In genomic region chr17:47436907-47437547, GRCm38 (mm10) we compare ENCODE assay signal across 8 mouse cellular contexts. TPM values are rescaled to one million over a fixed set of nuclear protein-coding genes. Genes with fewer than 3 reads are reported as not detected.
A peak's percentile ranks its signal among the peaks of the same experiment; 100 is the strongest.
DNase-seq lines count a peak whose midpoint lies in the region; ATAC-seq and TF ChIP-seq lines count a peak whose summit lies in the region.

Gene 1700001C19Rik, minus strand, starts transcription at chr17:47437376.

- WGBS in cerebellum, adult 2 months = 11% methylated on average over 24 of the region's 25 CpGs
- 5% methylated on average over 25 of the region's 25 CpGs for WGBS in forebrain, embryonic 15.5 days
- 5% methylated on average over 23 of the region's 25 CpGs for WGBS in liver, postnatal 0 days (ENCODE audit: insufficient replicate concordance)
- WGBS in stomach, embryonic 14.5 days = 3% methylated on average over 22 of the region's 25 CpGs

- peak within 1 kb of the TSS; percentile 60 for H3K4me2 ChIP-seq in forebrain, embryonic 15.5 days (replicated peaks)
- peak within 1 kb of the TSS; percentile 88 for H3K4me2 ChIP-seq in liver, postnatal 0 days (ENCODE audit: low read depth, low read length)
- peak within 1 kb of the TSS; percentile 57 for H3K4me2 ChIP-seq in stomach, embryonic 14.5 days (replicated peaks; ENCODE audit: low read depth, low read length)

- H3K9me3 ChIP-seq in forebrain, embryonic 15.5 days = no peaks in the 10 kb centered on the region
- H3K9me3 ChIP-seq in liver, postnatal 0 days (ENCODE audit: low read length) = no peaks in the 10 kb centered on the region
- H3K9me3 ChIP-seq in stomach, embryonic 14.5 days (ENCODE audit: control insufficient read depth, low read depth, low read length) = no peaks in the 10 kb centered on the region

- H3K4me1 ChIP-seq in cerebellum, adult 2 months (ENCODE audit: control insufficient read depth, insufficient read depth, low read length) = peaks cover 3% of the 10 kb centered on the region
- H3K4me1 ChIP-seq in forebrain, embryonic 15.5 days = peaks cover 15% of the 10 kb centered on the region
- H3K4me1 ChIP-seq in liver, postnatal 0 days (ENCODE audit: insufficient read depth) = peaks cover 52% of the 10 kb centered on the region
- H3K4me1 ChIP-seq in stomach, embryonic 14.5 days (ENCODE audit: control insufficient read depth, insufficient read depth, low read length) = peaks cover 18% of the 10 kb centered on the region; the same call in 1 of the 2 replicates

- TF ChIP-seq CTCF in cerebellum, adult 2 months (IDR thresholded peaks at IDR 0.05; ENCODE audit: borderline replicate concordance, insufficient read depth, low read depth, low read length) = no peak
- TF ChIP-seq CTCF in liver, postnatal 0 days (IDR thresholded peaks at IDR 0.05; ENCODE audit: low read depth) = no peak

- H3K27me3 ChIP-seq in cerebellum, adult 2 months (ENCODE audit: control insufficient read depth, insufficient read depth, low read length) = peaks cover 3% of the 10 kb centered on the region; the same call in 1 of the 2 replicates
- H3K27me3 ChIP-seq in forebrain, embryonic 15.5 days = peaks cover 43% of the 10 kb centered on the region
- no peaks in the 10 kb centered on the region for H3K27me3 ChIP-seq in liver, postnatal 0 days (ENCODE audit: insufficient read depth, low read length)
- 0 out of 2 replicates have a peak, but pooled peaks cover 3% of the 10 kb centered on the region for H3K27me3 ChIP-seq in stomach, embryonic 14.5 days (ENCODE audit: control insufficient read depth, insufficient read depth, low read length)

- H3K36me3 ChIP-seq in forebrain, embryonic 15.5 days = no peaks in the 10 kb centered on the region
- no peaks in the 10 kb centered on the region for H3K36me3 ChIP-seq in liver, postnatal 0 days (replicated peaks; ENCODE audit: insufficient read depth, low read length)
- no peaks in the 10 kb centered on the region for H3K36me3 ChIP-seq in stomach, embryonic 14.5 days (ENCODE audit: control insufficient read depth, insufficient read depth, low read length)

- H3K4me3 ChIP-seq in cerebellum, adult 2 months (replicated peaks; ENCODE audit: insufficient read depth, low read depth, low read length) = peak within 1 kb of the TSS; percentile 11
- peak within 1 kb of the TSS; percentile 36 for H3K4me3 ChIP-seq in forebrain, embryonic 15.5 days
- peak within 1 kb of the TSS; percentile 62 for H3K4me3 ChIP-seq in liver, postnatal 0 days (ENCODE audit: low read depth, low read length)
- H3K4me3 ChIP-seq in stomach, embryonic 14.5 days (ENCODE audit: low read depth, low read length) = peak within 1 kb of the TSS; percentile 44

- H3K9ac ChIP-seq in forebrain, embryonic 15.5 days (replicated peaks) = no peak within 1 kb of the TSS; the same call in 1 of the 2 replicates
- peak within 1 kb of the TSS; percentile 70 for H3K9ac ChIP-seq in liver, postnatal 0 days (replicated peaks)
- H3K9ac ChIP-seq in stomach, embryonic 14.5 days (replicated peaks; ENCODE audit: low read depth, low read length) = peak within 1 kb of the TSS; percentile 28

- no peak for TF ChIP-seq POLR2A in cerebellum, adult 2 months (IDR thresholded peaks at IDR 0.05; ENCODE audit: borderline replicate concordance, insufficient read depth, low read length)

- H3K27ac ChIP-seq in cerebellum, adult 2 months (ENCODE audit: insufficient read depth, low read length) = no peak within 1 kb of the TSS
- no peak within 1 kb of the TSS for H3K27ac ChIP-seq in forebrain, embryonic 15.5 days (replicated peaks)
- H3K27ac ChIP-seq in liver, postnatal 0 days (ENCODE audit: low read depth) = peak within 1 kb of the TSS; percentile 79
- peak within 1 kb of the TSS; percentile 64; the same call in 1 of the 2 replicates for H3K27ac ChIP-seq in stomach, embryonic 14.5 days (ENCODE audit: low read length)

- DNase-seq in cerebellum, adult 2 months = no peak
- no peak for DNase-seq in cerebellum, adult 18-20 months
- peak; percentile 37 for DNase-seq in 3134 (ENCODE audit: extremely low read depth, insufficient read length, low spot score)
- peak; percentile 60 for DNase-seq in liver, postnatal 0 days
- DNase-seq in Muller cell, postnatal 12 days (ENCODE audit: inconsistent ontology term) = no peak
- no peak for DNase-seq in cerebellum, adult 11-12 months

- no peak for ATAC-seq in forebrain, embryonic 15.5 days (replicated peaks)
- ATAC-seq in liver, postnatal 0 days = peak; percentile 33
- ATAC-seq in stomach, embryonic 14.5 days (ENCODE audit: insufficient number of reproducible peaks, insufficient read depth, low FRiP score, low read depth) = no peak

- TF ChIP-seq EP300 in liver, postnatal 0 days (IDR thresholded peaks at IDR 0.05; ENCODE audit: low read depth) = no peak

RNA-seq across cellular contexts. Expression of gene 1700001C19Rik, which starts in this region (rescaled TPM):
- polyA plus RNA-seq in cerebellum, adult 2 months (2012; rRNA removed) = 0.19 and 0.25 TPM in 2 replicates
- polyA plus RNA-seq in forebrain, embryonic 15.5 days (2015; fragmentation: Nextera tagmentation; extraction: Ambion mirVana) = 0.51 and 0.64 TPM in 2 replicates
- 7.5 and 7.8 TPM in 2 replicates for polyA plus RNA-seq in liver, postnatal 0 days (2015; fragmentation: Nextera tagmentation; extraction: Ambion mirVana)
- 0.31 and 0.58 TPM in 2 replicates for polyA plus RNA-seq in stomach, embryonic 14.5 days (2014; fragmentation: Nextera tagmentation; extraction: Ambion mirVana)

Comparison
In these comparisons a context has a peak if more than half of its experiments do, and no peak if none do; other contexts are left out.
1. DNase-seq: peak in 3134 (single experiment) and liver, postnatal 0 days (single experiment); none in cerebellum, adult 2 months (0 of 2), cerebellum, adult 18-20 months (0 of 2), Muller cell, postnatal 12 days (single experiment) and cerebellum, adult 11-12 months (single experiment).
2. H3K27ac ChIP-seq: peak in liver, postnatal 0 days (single experiment) and stomach, embryonic 14.5 days (single experiment); none in cerebellum, adult 2 months (single experiment) and forebrain, embryonic 15.5 days (single experiment).
3. H3K4me3 ChIP-seq: peak in every context shown above with its lines; median percentile 62 in liver, postnatal 0 days; 44 in stomach, embryonic 14.5 days; 36 in forebrain, embryonic 15.5 days; 11 in cerebellum, adult 2 months.
4. Peak in every context shown above with its lines, with median percentiles within 50 percentile points of each other: H3K4me2 ChIP-seq.